Mouse (Mus musculus) bone marrow macrophage, adult 2 months (primary cell): Measurements from ENCODE around the gene Sgpl1. TPM values are rescaled to one million over a fixed set of nuclear protein-coding genes. Genes with fewer than 3 reads are reported as not detected.
"Not testable (repeated sequence)": the region's sequence is repeated elsewhere in the genome, so short reads cannot be mapped to it uniquely, and the experiment has no call there.

Source experiments
- H3K27ac ChIP-seq: 2 replicates; pipeline ENCODE4 v1.5.1; 2012; ENCODE audit warnings: low read depth, low read length; ENCODE audit not compliant: insufficient read depth
- H3K4me1 ChIP-seq: 2 replicates; pipeline ENCODE4 v1.6.1; 2012; ENCODE audit warnings: low read length; ENCODE audit not compliant: control insufficient read depth, insufficient read depth
- H3K4me3 ChIP-seq: 2 replicates; pipeline ENCODE4 v1.5.1; 2012; ENCODE audit warnings: mild to moderate bottlenecking, low read length, moderate library complexity; ENCODE audit not compliant: insufficient read depth
- CTCF ChIP-seq: IDR thresholded peaks from 2 replicates; pipeline ENCODE4 v1.5.1; 2012; ENCODE audit warnings: low read depth, mild to moderate bottlenecking, low read length, moderate library complexity
- POLR2A ChIP-seq: IDR thresholded peaks from 2 replicates; pipeline ENCODE4 v1.6.1; 2012; ENCODE audit warnings: mild to moderate bottlenecking, low read depth, low read length, borderline replicate concordance
- polyA plus RNA-seq: library from polyadenylated mRNA; stranded (reverse); fragments of >200 nt; gene quantifications from 2 replicates; pipeline ENCODE4 v1.2.4, GENCODE M21; 2012; ENCODE audit not compliant: missing spikeins, insufficient read depth, insufficient read length

The Sgpl1 gene
- polyA plus RNA-seq, 1 experiment = 268 TPM

GRCm38 (mm10) chr10:61135226-61135839 lies 12.2 kb downstream of the Sgpl1 start:
- TF ChIP-seq CTCF = no peak
- TF ChIP-seq POLR2A = no peak
- H3K4me3 ChIP-seq = no peak overlapping the region
- peaks cover 32% of the 10 kb centered on the region for H3K4me1 ChIP-seq
- H3K27ac ChIP-seq = peak overlapping the region; percentile 91

GRCm38 (mm10) chr10:61134041-61134440 lies 13.5 kb downstream of the Sgpl1 start:
- no peak overlapping the region for H3K27ac ChIP-seq
- no peak overlapping the region for H3K4me3 ChIP-seq

GRCm38 (mm10) chr10:61130959-61131358 lies 16.5 kb downstream of the Sgpl1 start:
- H3K4me3 ChIP-seq = no peak overlapping the region
- H3K4me1 ChIP-seq = peaks cover 17% of the 10 kb centered on the region
- no peak overlapping the region for H3K27ac ChIP-seq
- TF ChIP-seq CTCF (no peak), POLR2A (no peak)

More at GRCm38 (mm10) chr10:61134041-61134440, 13.5 kb downstream of the Sgpl1 start:
- H3K4me1 ChIP-seq = peaks cover 28% of the 10 kb centered on the region
- TF ChIP-seq CTCF (no peak), POLR2A (no peak)

- Histone ChIP-seq H3K27ac (no peak overlapping the region), H3K4me3 (no peak overlapping the region), H3K4me1 (peaks cover 5% of the 10 kb centered on the region)
- TF ChIP-seq CTCF (no peak), POLR2A (no peak)
Observed at GRCm38 (mm10) chr10:61128701-61129365, 18.7 kb downstream of the Sgpl1 start.

- H3K27ac ChIP-seq = no peak overlapping the region
- no peak for TF ChIP-seq CTCF
- TF ChIP-seq POLR2A = no peak
- peaks cover 15% of the 10 kb centered on the region for H3K4me1 ChIP-seq
Observed at GRCm38 (mm10) chr10:61124462-61124861, 23.0 kb downstream of the Sgpl1 start.

GRCm38 (mm10) chr10:61123276-61123913 lies 24.1 kb downstream of the Sgpl1 start:
- TF ChIP-seq CTCF = no peak
- no peak for TF ChIP-seq POLR2A
- no peak overlapping the region for H3K4me3 ChIP-seq
- no peak overlapping the region; the same call in 1 of the 2 replicates for H3K27ac ChIP-seq
- peaks cover 15% of the 10 kb centered on the region for H3K4me1 ChIP-seq

More at GRCm38 (mm10) chr10:61124462-61124861, 23.0 kb downstream of the Sgpl1 start:
- no peak overlapping the region for H3K4me3 ChIP-seq

- not testable (repeated sequence) for H3K4me3 ChIP-seq, H3K27ac ChIP-seq
- peaks cover 15% of the 10 kb centered on the region for H3K4me1 ChIP-seq
Observed at GRCm38 (mm10) chr10:61121732-61122131, 25.8 kb downstream of the Sgpl1 start.

GRCm38 (mm10) chr10:61114246-61114720 lies 33.2 kb downstream of the Sgpl1 start:
- Histone ChIP-seq H3K4me3 (no peak overlapping the region), H3K4me1 (peaks cover 17% of the 10 kb centered on the region), H3K27ac (peak overlapping the region; percentile 64; the same call in 1 of the 2 replicates)
- TF ChIP-seq POLR2A = no peak
- no peak for TF ChIP-seq CTCF

GRCm38 (mm10) chr10:61103564-61104114 lies 43.9 kb downstream of the Sgpl1 start:
- no peak overlapping the region for H3K4me3 ChIP-seq
- H3K27ac ChIP-seq = no peak overlapping the region
- H3K4me1 ChIP-seq = no peaks in the 10 kb centered on the region
- TF ChIP-seq CTCF = no peak
- TF ChIP-seq POLR2A = no peak
